Mouse (Mus musculus): Measurements from ENCODE around the gene Heatr5a. TPM values are rescaled to one million over a fixed set of nuclear protein-coding genes. Genes with fewer than 3 reads are reported as not detected.
A peak's percentile ranks its signal among the peaks of the same experiment; 100 is the strongest.

Heatr5a gene
- polyA plus RNA-seq, 1 experiment = 13.4 TPM

DNA sequence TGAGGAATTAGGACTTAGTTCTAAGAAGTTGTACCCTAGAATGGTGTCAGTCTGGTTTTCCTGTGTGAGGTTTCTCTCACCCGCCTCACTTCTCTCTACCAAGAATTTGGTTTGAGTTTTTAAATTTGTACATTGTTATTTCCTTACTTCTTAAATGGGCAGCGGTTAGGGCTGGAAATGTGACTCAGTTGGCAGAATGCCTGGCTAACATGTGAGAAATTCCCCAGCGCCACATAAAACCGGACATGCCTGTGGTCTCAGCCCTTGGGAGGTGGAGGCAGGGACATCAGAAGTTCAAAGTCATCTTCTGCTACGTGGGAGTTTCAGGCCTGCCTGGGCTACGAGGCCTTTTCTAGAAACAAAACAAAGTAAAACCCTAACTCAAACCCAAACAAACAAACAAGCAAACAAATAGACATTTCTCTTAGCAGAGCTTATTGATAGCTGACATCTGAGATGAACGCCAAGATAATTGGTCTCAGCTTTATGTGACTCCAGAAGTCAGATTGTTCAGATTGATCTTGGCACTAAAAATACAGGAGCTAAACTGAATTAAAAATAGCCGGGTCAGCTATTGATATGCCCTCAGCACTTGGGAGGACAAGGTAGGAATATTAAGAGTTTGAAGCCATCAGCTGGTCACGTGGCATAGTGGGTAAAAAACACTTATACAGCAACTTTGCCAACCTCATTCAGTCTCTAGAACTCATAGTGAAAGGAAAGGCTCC is 123.0 kb downstream of the Heatr5a start:
- H3K4me1 ChIP-seq (ENCODE audit: control insufficient read depth, insufficient read depth, low read length) = peaks cover 10% of the 10 kb centered on the region
- no peaks in the 10 kb centered on the region for H3K27me3 ChIP-seq (replicated peaks; ENCODE audit: control insufficient read depth, insufficient read depth, low read length)
- no peaks in the 10 kb centered on the region for H3K36me3 ChIP-seq (ENCODE audit: control insufficient read depth, insufficient read depth, low read length)
- 37% methylated on average over 9 of the region's 9 CpGs for WGBS
- H3K4me3 ChIP-seq (ENCODE audit: insufficient read depth, low read depth, low read length) = no peak overlapping the region
- no peak overlapping the region for H3K27ac ChIP-seq (ENCODE audit: insufficient read depth, low read depth, low read length)
- TF ChIP-seq CTCF (conservative IDR thresholded peaks at IDR 0.05; ENCODE audit: insufficient read depth, insufficient read length, low read depth, low read length) (no peak), POLR2A (IDR thresholded peaks at IDR 0.05; ENCODE audit: low read depth, low read length) (no peak)
- peak; percentile 84 for DNase-seq

DNA sequence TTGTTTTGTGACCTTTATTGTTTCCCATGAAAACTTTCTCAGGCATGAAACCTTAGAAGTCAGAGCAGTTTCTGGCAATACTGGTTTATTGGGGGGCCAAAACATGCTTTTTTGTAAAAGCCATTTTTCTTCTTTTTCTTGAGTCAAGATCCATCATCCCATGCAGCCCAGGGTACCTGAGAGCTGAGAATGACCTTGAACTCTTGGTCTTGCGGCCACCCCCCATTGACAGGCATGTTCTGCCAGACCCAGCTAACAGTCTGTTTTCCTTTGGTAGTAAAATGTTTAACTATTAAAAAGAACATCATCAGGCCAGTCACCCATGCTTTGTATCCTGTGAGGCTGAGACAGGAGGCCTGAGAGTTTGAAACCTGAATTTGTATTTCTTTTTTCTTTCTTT is 125.9 kb downstream of the Heatr5a start:
- H3K36me3 ChIP-seq (ENCODE audit: control insufficient read depth, insufficient read depth, low read length) = no peaks in the 10 kb centered on the region
- peaks cover 10% of the 10 kb centered on the region for H3K4me1 ChIP-seq (ENCODE audit: control insufficient read depth, insufficient read depth, low read length)
- no peak overlapping the region for H3K4me3 ChIP-seq (ENCODE audit: insufficient read depth, low read depth, low read length)
- 16% methylated on average over 1 of the region's 1 CpGs for WGBS
- H3K27me3 ChIP-seq (replicated peaks; ENCODE audit: control insufficient read depth, insufficient read depth, low read length) = no peaks in the 10 kb centered on the region
- no peak for DNase-seq
- H3K27ac ChIP-seq (ENCODE audit: insufficient read depth, low read depth, low read length) = peak overlapping the region; percentile 81
- TF ChIP-seq CTCF (conservative IDR thresholded peaks at IDR 0.05; ENCODE audit: insufficient read depth, insufficient read length, low read depth, low read length) (no peak), POLR2A (IDR thresholded peaks at IDR 0.05; ENCODE audit: low read depth, low read length) (no peak)

DNA sequence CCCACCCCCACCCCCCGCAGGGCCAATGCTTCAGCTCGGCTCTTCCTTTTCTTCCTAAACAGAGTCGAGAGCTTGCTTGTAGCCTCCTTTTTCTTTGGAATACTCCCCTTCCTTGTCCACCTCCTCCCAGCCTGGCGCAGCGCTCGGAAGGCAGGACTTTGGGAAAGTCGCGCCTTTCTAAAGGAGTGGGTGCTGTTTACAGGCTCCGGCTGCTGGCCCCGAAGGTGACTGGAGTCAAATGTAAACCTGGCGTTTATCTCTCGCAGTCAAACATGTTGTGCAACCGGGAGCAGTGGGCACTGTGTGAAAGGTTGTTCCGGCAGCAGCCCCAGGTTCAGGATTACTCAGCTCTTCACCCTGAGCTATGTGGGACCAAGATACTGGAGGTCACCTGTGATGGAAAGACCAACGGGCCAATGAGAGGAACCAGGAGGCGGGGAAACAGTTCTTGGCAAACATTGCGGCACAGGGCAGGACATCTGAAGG is 126.3 kb downstream of the Heatr5a start:
- under 1% methylated on average over 17 of the region's 17 CpGs for WGBS
- Histone ChIP-seq H3K36me3 (ENCODE audit: control insufficient read depth, insufficient read depth, low read length) (no peaks in the 10 kb centered on the region), H3K4me1 (ENCODE audit: control insufficient read depth, insufficient read depth, low read length) (peaks cover 10% of the 10 kb centered on the region), H3K27me3 (replicated peaks; ENCODE audit: control insufficient read depth, insufficient read depth, low read length) (no peaks in the 10 kb centered on the region), H3K4me3 (ENCODE audit: insufficient read depth, low read depth, low read length) (peak overlapping the region; percentile 49), H3K27ac (ENCODE audit: insufficient read depth, low read depth, low read length) (peak overlapping the region; percentile 97)
- TF ChIP-seq CTCF (conservative IDR thresholded peaks at IDR 0.05; ENCODE audit: insufficient read depth, insufficient read length, low read depth, low read length) (no peak), POLR2A (IDR thresholded peaks at IDR 0.05; ENCODE audit: low read depth, low read length) (peak; percentile 47)
- peak; percentile 100 for DNase-seq

GRCm38 (mm10) chr12:51843576-51844520 is 127.3 kb downstream of the Heatr5a start:
- 38% methylated on average over 15 of the region's 15 CpGs for WGBS
- Histone ChIP-seq H3K4me1 (ENCODE audit: control insufficient read depth, insufficient read depth, low read length) (peaks cover 10% of the 10 kb centered on the region), H3K36me3 (ENCODE audit: control insufficient read depth, insufficient read depth, low read length) (no peaks in the 10 kb centered on the region), H3K27ac (ENCODE audit: insufficient read depth, low read depth, low read length) (peak overlapping the region; percentile 97), H3K4me3 (ENCODE audit: insufficient read depth, low read depth, low read length) (no peak overlapping the region), H3K27me3 (replicated peaks; ENCODE audit: control insufficient read depth, insufficient read depth, low read length) (no peaks in the 10 kb centered on the region)
- TF ChIP-seq CTCF (conservative IDR thresholded peaks at IDR 0.05; ENCODE audit: insufficient read depth, insufficient read length, low read depth, low read length) = no peak
- TF ChIP-seq POLR2A (IDR thresholded peaks at IDR 0.05; ENCODE audit: low read depth, low read length) = no peak
- DNase-seq = peak; percentile 35

- Histone ChIP-seq H3K27me3 (replicated peaks; ENCODE audit: control insufficient read depth, insufficient read depth, low read length) (no peaks in the 10 kb centered on the region), H3K36me3 (ENCODE audit: control insufficient read depth, insufficient read depth, low read length) (no peaks in the 10 kb centered on the region), H3K4me3 (ENCODE audit: insufficient read depth, low read depth, low read length) (no peak overlapping the region), H3K27ac (ENCODE audit: insufficient read depth, low read depth, low read length) (no peak overlapping the region), H3K4me1 (ENCODE audit: control insufficient read depth, insufficient read depth, low read length) (peaks cover 10% of the 10 kb centered on the region)
- TF ChIP-seq CTCF (conservative IDR thresholded peaks at IDR 0.05; ENCODE audit: insufficient read depth, insufficient read length, low read depth, low read length) = no peak
- no peak for TF ChIP-seq POLR2A (IDR thresholded peaks at IDR 0.05; ENCODE audit: low read depth, low read length)
- no peak for DNase-seq
- WGBS = 83% methylated on average over 6 of the region's 6 CpGs
Observed at GRCm38 (mm10) chr12:51842081-51842864, 128.8 kb downstream of the Heatr5a start.

DNA sequence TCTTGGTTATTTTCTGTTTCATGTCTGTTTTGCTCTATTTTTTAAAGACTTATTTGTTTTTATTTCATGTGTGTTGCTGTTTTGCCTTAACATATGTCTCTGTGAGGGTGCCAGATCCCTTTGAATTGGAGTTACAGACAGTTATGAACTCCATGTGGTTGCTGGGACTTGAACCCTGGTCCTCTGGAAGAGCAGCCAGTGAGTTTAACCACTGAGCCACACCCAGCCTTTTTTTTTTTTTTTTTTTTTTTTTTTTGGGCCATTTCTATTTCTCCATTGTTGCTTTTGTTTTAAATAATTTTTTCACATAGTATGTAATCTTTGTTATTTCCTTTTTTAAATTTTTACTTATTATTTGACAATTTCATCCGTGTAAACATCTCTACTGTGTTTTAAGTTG is 131.3 kb downstream of the Heatr5a start:
- WGBS = 97% methylated on average over 1 of the region's 1 CpGs
- no peaks in the 10 kb centered on the region for H3K36me3 ChIP-seq (ENCODE audit: control insufficient read depth, insufficient read depth, low read length)

More for the DNA sequence above, 131.3 kb downstream of the Heatr5a start:
- Histone ChIP-seq H3K4me3 (ENCODE audit: insufficient read depth, low read depth, low read length) (no peak overlapping the region), H3K4me1 (ENCODE audit: control insufficient read depth, insufficient read depth, low read length) (peaks cover 10% of the 10 kb centered on the region), H3K27me3 (replicated peaks; ENCODE audit: control insufficient read depth, insufficient read depth, low read length) (no peaks in the 10 kb centered on the region), H3K27ac (ENCODE audit: insufficient read depth, low read depth, low read length) (no peak overlapping the region)
- no peak for TF ChIP-seq POLR2A (IDR thresholded peaks at IDR 0.05; ENCODE audit: low read depth, low read length)
- TF ChIP-seq CTCF (conservative IDR thresholded peaks at IDR 0.05; ENCODE audit: insufficient read depth, insufficient read length, low read depth, low read length) = no peak
- no peak for DNase-seq

Data from kidney, adult 2 months (tissue).